Mouse (Mus musculus): Measurements from ENCODE around the gene Olfr70.

The Olfr70 gene

GRCm38 (mm10) chr4:43700707-43701106 lies at the start of gene Olfr70:
TSS of gene Olfr70 (minus strand) at chr4:43700807.
- DNase-seq: no peak

GRCm38 (mm10) chr4:43745187-43745586 lies 44.6 kb upstream of the Olfr70 start:
- DNase-seq: no peak

DNA sequence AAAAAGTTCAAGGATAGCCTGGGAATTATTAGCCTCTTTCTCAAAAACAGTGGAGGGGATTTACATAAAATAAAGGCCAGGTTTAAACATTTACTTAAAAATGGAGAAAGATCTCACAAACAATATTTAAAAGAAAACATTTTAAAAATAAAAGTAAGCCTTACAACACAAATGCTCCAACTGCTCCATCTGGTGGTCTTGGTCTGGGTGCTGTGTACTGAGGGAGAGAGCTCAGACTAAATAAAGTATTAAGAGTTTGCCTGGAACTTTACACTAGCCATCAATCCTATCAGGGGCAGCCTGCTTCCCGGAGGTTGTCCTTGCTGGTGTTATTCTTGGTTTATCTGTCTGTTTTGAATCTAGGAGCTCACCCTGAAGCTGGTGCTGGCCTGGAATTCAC lies 42.5 kb upstream of the Olfr70 start:
- no peak for DNase-seq

DNA sequence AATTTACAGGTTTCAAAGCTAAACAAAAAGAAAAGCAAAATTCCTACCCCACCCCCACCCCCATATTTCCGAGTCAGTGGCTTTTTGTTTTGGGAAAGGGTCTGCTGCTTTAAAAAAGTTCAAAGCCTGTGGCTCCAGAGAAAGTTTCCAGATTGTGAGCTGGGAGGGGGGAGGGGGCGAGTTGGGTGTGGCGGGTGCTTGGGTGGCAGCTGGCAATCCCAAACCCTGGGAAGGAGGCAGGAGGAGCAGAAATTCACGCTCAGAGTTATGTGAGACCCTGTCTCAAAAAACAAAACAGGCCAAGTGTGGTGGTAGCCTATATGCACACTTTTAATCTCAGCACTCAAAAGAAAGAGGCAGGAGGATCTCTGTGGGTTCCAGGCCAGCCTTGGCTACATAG lies 42.0 kb upstream of the Olfr70 start:
- no peak for DNase-seq

GRCm38 (mm10) chr4:43741526-43741925 lies 40.9 kb upstream of the Olfr70 start:
- no peak for DNase-seq

DNA sequence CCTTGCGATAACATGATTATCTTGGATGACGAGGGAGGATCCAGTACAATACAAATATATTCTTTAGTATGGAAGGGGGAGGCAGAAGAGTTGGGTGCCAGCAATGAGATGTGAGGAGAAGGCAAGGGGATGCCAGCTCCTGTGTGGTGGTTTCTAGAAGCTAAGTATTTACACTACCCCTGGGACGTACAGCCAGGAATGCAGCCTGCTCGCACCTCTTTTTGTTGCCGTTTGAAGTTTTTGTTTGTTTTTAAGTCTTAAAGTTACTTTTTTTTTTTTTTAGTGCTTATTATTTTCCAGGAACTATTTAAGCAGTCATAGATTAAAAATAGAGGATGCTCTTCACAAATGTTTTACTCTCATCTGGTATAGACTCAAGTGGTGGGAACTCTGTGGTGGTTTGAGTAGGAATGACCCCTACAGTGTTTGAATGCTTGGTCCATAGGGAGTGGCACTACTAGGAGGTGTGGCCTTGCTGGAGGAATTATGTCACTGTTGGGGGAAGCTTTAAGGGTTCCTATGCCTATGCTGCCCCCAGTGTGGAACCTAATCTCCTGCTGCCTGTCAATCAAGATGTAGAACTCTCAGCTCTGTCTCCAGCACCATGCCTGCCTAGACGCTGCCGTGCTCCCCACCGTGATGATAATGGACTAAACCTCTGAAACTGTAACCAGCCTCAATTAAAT lies 38.5 kb upstream of the Olfr70 start:
- DNase-seq: no peak

GRCm38 (mm10) chr4:43737144-43737543 lies 36.5 kb upstream of the Olfr70 start:
- DNase-seq: no peak

GRCm38 (mm10) chr4:43733186-43733585 lies 32.6 kb upstream of the Olfr70 start:
- no peak for DNase-seq

DNA sequence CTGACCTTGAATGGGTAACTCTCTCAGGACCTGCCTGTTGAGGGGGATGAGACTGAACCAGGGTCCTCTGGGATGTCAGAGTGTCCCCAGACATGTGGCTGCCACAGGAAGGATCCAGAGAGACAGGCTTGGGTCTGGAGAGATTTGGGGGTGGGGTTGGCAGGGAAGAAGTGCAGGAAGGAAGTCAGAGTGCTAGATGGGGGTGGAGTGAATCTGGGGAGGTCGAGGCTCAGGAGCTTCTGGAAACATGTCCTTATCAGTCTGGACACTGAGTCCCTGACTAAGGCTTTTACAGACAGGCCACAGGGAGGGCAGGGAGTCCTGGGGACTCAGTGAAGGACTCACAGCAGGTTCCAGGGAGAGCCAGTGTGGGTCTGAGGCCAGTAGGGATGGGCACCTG lies 31.6 kb upstream of the Olfr70 start:
- no peak for DNase-seq

- no peak for DNase-seq
These were observed 30.2 kb upstream of the Olfr70 start for GRCm38 (mm10) chr4:43730750-43731297.

DNA sequence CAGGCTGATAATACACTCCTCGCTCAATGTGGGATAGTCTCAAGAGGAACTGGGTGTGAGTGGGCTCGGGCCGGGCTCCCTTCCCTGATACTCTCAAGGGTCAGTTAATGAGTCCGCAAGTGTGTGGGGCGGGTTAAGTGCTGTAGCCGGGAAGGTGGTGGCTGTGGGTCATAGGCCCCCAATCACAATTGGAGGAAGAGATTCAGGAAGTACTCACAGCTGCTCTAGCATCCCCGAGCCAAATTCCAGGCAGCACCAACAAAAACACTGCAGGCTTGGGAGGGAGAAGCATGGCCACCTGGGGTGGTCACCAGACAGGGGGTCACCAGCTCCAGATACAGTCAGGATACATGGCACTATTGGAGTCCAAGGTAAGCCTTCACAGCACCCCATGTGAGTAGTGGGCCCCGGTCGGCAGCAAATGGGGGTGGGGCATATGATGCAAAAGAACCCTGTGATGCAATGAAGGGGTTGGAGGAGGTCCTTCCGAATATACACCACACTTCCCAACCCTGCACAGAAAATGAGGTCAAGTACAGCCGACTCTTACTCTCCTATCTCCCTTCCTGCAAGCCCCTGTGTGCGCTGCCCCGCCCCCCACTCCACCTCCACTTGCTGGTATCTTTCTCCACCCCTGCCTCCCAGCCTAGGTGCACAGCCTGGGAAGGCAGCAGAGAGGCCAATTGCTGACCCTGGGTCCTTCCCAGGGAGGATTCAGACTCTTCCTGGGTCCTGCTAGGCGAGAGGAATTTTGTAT lies 29.4 kb upstream of the Olfr70 start, which contains the start of gene Spaar:
Gene Spaar, plus strand, starts transcription at position 241 of the 757 bp plus-strand sequence.
- DNase-seq: no peak

DNA sequence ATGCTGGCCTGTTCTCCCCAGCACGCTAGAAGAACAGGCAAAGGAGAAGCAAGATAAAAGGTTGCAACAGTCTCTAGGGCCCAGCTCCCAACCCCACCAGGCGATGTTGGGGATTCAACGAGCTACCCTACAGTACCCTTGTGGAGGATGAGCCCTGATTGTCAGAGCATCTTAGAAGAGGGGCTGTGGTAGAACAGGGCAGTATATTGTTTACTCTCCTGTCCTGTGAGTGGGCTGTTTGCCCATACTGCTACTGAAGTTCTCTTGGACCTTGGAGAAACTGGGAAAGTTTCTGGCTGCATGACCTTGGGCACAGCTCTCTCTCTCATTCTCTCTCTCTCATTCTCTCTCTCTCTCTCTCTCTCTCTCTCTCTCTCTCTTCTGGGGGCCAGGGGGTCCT lies 28.5 kb upstream of the Olfr70 start:
- DNase-seq: no peak

DNA sequence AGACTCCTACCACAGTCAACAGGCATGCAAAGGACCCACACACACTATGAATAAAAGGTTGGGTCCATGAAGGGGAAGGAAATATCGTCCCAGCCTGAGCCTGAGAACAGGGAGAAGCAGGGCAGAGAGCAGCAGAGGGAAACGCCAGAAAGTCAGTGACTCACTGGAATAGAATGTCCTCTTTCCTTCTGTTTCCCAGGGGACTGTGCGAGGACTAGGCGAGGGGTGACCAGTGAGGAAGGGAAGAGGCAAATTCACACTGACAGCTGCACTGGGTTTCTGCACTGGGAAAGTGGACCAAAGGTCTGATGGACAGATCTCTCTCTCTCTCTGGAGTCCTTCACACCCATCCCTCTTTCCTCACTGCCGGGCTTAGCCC lies 28.0 kb upstream of the Olfr70 start:
- DNase-seq: no peak

GRCm38 (mm10) chr4:43727718-43728575 lies 27.3 kb upstream of the Olfr70 start:
- no peak for DNase-seq

DNA sequence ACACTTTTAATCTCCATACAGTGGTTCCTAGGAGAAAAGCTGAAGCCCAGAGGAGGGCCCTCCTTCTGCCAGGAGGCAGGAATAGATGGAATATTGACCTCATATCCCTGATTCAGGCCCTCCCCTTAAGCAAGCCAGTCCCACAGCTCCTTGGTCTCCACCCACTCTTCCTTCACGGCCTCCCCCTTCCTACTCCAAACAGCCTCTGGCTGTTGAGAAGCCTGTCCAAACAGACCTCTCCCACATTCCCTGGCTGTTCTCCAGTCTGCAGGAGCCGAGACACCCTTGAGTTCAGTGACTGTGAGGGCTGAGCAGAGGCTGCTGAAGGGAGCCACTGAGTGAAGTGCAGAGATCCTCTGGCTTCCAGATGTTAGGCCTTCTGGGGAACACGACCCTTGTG lies 26.4 kb upstream of the Olfr70 start, which contains the start of gene Hrct1:
Gene Hrct1, plus strand, starts transcription at position 194 of the 400 bp plus-strand sequence.
- no peak for DNase-seq

GRCm38 (mm10) chr4:43726228-43726993 lies 25.8 kb upstream of the Olfr70 start:
- DNase-seq: no peak

- DNase-seq: peak; percentile 32 to 34
These were observed 24.2 kb upstream of the Olfr70 start for GRCm38 (mm10) chr4:43724764-43725163.

GRCm38 (mm10) chr4:43722191-43722590 lies 21.6 kb upstream of the Olfr70 start:
- DNase-seq: no peak

DNA sequence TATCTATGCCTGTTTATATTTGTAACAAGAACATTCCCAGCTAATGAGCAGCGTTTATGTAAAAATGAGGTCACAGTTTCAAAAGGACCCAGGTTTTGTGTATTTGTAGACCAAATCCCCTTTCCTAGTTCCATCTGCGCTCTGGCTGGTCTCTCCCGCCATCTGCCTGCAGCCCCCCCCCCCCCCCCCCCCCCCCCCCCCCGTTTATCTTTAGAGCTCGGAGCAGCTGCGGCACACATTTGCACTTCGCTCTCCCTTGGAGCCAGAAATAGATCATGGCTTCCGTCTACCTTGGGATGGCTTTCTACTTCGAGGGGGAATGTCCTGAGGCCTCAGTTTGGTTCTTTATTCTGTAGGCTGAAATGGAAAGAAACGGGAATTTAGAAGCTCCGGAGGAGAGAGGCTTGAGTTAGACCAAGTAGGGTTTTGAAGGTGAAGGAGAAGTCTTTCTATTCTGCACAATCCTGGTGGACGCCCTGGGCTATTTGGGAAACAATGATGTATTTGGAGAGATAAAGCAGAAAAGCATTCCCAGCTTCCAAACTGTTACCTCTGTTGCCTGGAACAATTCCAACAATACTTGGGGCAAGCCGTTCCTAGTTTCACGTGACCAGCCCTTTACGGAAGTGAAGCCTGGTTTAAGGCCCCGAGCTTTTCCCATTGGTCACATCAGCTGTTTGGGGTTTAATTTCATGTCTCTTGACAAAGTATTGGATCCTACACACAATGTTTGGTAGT lies 20.1 kb upstream of the Olfr70 start:
- DNase-seq: no peak

- no peak for DNase-seq
These were observed 13.1 kb upstream of the Olfr70 start for GRCm38 (mm10) chr4:43713652-43714219.

GRCm38 (mm10) chr4:43711821-43712220 lies 11.2 kb upstream of the Olfr70 start:
- peak; percentile 85 to 88 for DNase-seq
